Mouse (Mus musculus): ENCODE results near the gene Sco1.

DNA sequence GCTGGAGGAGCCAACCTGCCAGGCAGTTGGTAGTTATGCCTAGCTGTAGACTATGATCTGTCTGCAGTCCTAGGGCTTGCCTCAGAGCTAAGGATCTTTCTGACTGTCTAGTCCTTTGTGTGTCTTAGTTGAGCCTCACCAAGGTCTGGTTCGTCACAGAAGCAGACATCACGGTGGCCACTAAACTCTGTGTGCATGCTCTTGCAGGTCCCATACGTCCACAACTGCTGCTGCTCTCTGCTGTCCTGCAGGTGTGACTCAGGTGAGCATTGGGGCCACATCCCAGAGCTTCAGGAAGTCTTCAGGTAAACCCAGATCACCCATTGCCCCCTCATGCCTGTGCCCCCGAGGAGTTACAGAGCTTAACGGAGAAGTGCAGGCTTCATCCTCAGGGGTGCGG lies 26.4 kb downstream of the Sco1 start:
- TF ChIP-seq ZC3H11A (IDR thresholded peaks at IDR 0.05; ENCODE audit: borderline replicate concordance, low read depth, low read length) (no peak), MAFK (IDR thresholded peaks at IDR 0.05; ENCODE audit: insufficient read depth, low read depth, low read length) (no peak)

All from ES-E14 (cell line).